Comparison of ENCODE assay signal across 8 mouse cellular contexts in genomic region chr3:148988996-148989817, GRCm38 (mm10). TPM values are rescaled to one million over a fixed set of nuclear protein-coding genes. Genes with fewer than 3 reads are reported as not detected.
A peak's percentile ranks its signal among the peaks of the same experiment; 100 is the strongest.
DNase-seq lines count a peak whose midpoint lies in the region; ATAC-seq and TF ChIP-seq lines count a peak whose summit lies in the region.

No protein-coding gene starts in this region.

- peak overlapping the region; percentile 91 for H3K9ac ChIP-seq in hindbrain, embryonic 15.5 days

- peaks cover 20% of the 10 kb centered on the region for H3K4me1 ChIP-seq in hindbrain, embryonic 15.5 days (replicated peaks)

- H3K4me3 ChIP-seq in gastrocnemius, adult 2 months, result peak overlapping the region; percentile 97
- H3K4me3 ChIP-seq in hindbrain, embryonic 15.5 days, result peak overlapping the region; percentile 73

- ATAC-seq in common myeloid progenitor, adult 5-6 weeks (replicated peaks; ENCODE audit: low read depth, poor library complexity, severe bottlenecking), result peak; percentile 71
- ATAC-seq in hindbrain, embryonic 15.5 days (ENCODE audit: low FRiP score, low read depth), result peak; percentile 89

- intact Hi-C loops in gastrocnemius, adult 2 months (cut with DNase I), result loop anchor here (5.0 to 10.0 kb wide), 5 partner anchors 92 to 644 kb away; no protein-coding TSS in a partner anchor

- no peaks in the 10 kb centered on the region for H3K36me3 ChIP-seq in hindbrain, embryonic 15.5 days

- peak overlapping the region; percentile 92 for H3K27ac ChIP-seq in gastrocnemius, adult 2 months
- H3K27ac ChIP-seq in hindbrain, embryonic 15.5 days (replicated peaks), result peak overlapping the region; percentile 98

- no peak for TF ChIP-seq CTCF in gastrocnemius, adult 2 months (IDR thresholded peaks at IDR 0.05)

- peak; percentile 91 for DNase-seq in R1 (ENCODE audit: low read depth, low spot score)
- peak; percentile 86 for DNase-seq in gastrocnemius, adult 2 months
- peak; percentile 55 to 74 for DNase-seq in left cerebral cortex, adult 18-20 months (ENCODE audit: low spot score in 2 of 2)
- DNase-seq in lung, postnatal 4 days, result peak; percentile 93 to 95
- peak; percentile 79 for DNase-seq in right cerebral cortex, adult 18-20 months
- DNase-seq in urinary bladder, postnatal 14 days (ENCODE audit: low spot score), result peak; percentile 87

- under 1% methylated on average over 72 of the region's 75 CpGs for WGBS in hindbrain, embryonic 15.5 days

- H3K9me3 ChIP-seq in hindbrain, embryonic 15.5 days, result no peaks in the 10 kb centered on the region

- peak overlapping the region; percentile 92 for H3K4me2 ChIP-seq in hindbrain, embryonic 15.5 days

- no peaks in the 10 kb centered on the region for H3K27me3 ChIP-seq in hindbrain, embryonic 15.5 days

RNA-seq across cellular contexts. Expression of gene Adgrl2, which starts 1.1 kb away (rescaled TPM):
- 27.9 and 34.7 TPM in 2 replicates for total RNA-seq in common myeloid progenitor, adult 5-6 weeks (2017)
- 10 to 100 TPM in 1 of 2 experiments, 1 to 10 TPM in 1; 9.6 to 12.0 TPM for total RNA-seq in gastrocnemius, adult 2 months (2021)
- 123 and 138 TPM in 2 replicates for polyA plus RNA-seq in hindbrain, embryonic 15.5 days (2015; fragmentation: Nextera tagmentation; extraction: Ambion mirVana)
- total RNA-seq in left cerebral cortex, adult 18-20 months (2021), result 100 to 1,000 TPM; 103 to 109 TPM

Comparison
In these comparisons a context has a peak if more than half of its experiments do, and no peak if none do; other contexts are left out.
1. Peak in every context shown above with its lines: DNase-seq, ATAC-seq, H3K4me3 ChIP-seq and H3K27ac ChIP-seq.